Mouse (Mus musculus) ES-Bruce4 (cell line): ENCODE data around the gene Hs3st3b1. TPM values are rescaled to one million over a fixed set of nuclear protein-coding genes. Genes with fewer than 3 reads are reported as not detected.

Experiments used
- H3K27ac ChIP-seq: 2 replicates; pipeline ENCODE4 v1.5.1; 2012; ENCODE audit warnings: low read length, inconsistent platforms; ENCODE audit not compliant: insufficient read depth
- H3K27me3 ChIP-seq: 2 replicates; pipeline ENCODE4 v1.6.1; 2012; ENCODE audit warnings: mild to moderate bottlenecking, low read length, inconsistent platforms; ENCODE audit not compliant: control insufficient read depth, poor library complexity, insufficient read depth, severe bottlenecking
- H3K36me3 ChIP-seq: 2 replicates; pipeline ENCODE4 v1.6.1; 2012; ENCODE audit warnings: inconsistent platforms, mild to moderate bottlenecking, low read length, moderate library complexity; ENCODE audit not compliant: control insufficient read depth, poor library complexity, insufficient read depth, severe bottlenecking
- H3K4me1 ChIP-seq: one replicate; pipeline ENCODE4 v1.8.1; 2011; ENCODE audit warnings: low read length; ENCODE audit not compliant: control insufficient read depth, insufficient read depth
- H3K4me3 ChIP-seq: 2 replicates; pipeline ENCODE4 v1.5.1; 2011; ENCODE audit warnings: low read depth, mild to moderate bottlenecking, low read length
- H3K9ac ChIP-seq: 2 replicates; pipeline ENCODE4 v1.6.1; 2012; ENCODE audit warnings: low read depth, mild to moderate bottlenecking, inconsistent platforms; ENCODE audit not compliant: poor library complexity, severe bottlenecking
- H3K9me3 ChIP-seq: replicated peaks from 2 replicates; pipeline ENCODE4 v1.6.1; 2012; ENCODE audit warnings: mild to moderate bottlenecking, low read length, inconsistent platforms; ENCODE audit not compliant: control insufficient read depth, poor library complexity, insufficient read depth, severe bottlenecking
- CTCF ChIP-seq: IDR thresholded peaks from one replicate; pipeline ENCODE4 v1.8.1; 2011; ENCODE audit warnings: low read depth, low read length
- EP300 ChIP-seq: IDR thresholded peaks from 2 replicates; pipeline ENCODE4 v1.6.1; 2011; ENCODE audit warnings: low read depth, low read length; ENCODE audit not compliant: insufficient read depth
- POLR2A ChIP-seq: IDR thresholded peaks from one replicate; pipeline ENCODE4 v1.8.1; 2011; ENCODE audit warnings: low read length; ENCODE audit not compliant: insufficient read depth
- polyA plus RNA-seq: library from polyadenylated mRNA; stranded (reverse); fragments of >200 nt; gene quantifications from 2 replicates; pipeline ENCODE4 v1.2.4, GENCODE M21; 2011; ENCODE audit warnings: low read depth; ENCODE audit not compliant: missing spikeins, insufficient read depth, insufficient read length

The Hs3st3b1 gene
- polyA plus RNA-seq, 1 experiment, result 8.4 TPM

- no peak overlapping the region for H3K27ac ChIP-seq
- H3K4me3 ChIP-seq, result no peak overlapping the region
- H3K36me3 ChIP-seq, result no peaks in the 10 kb centered on the region
- no peak for TF ChIP-seq EP300
- TF ChIP-seq POLR2A, result no peak
- no peak for TF ChIP-seq CTCF
- H3K9ac ChIP-seq, result no peak overlapping the region
- H3K27me3 ChIP-seq, result no peaks in the 10 kb centered on the region
- no peaks in the 10 kb centered on the region for H3K9me3 ChIP-seq
- no peaks in the 10 kb centered on the region for H3K4me1 ChIP-seq
These were observed 70.9 kb downstream of the Hs3st3b1 start for GRCm38 (mm10) chr11:63851041-63851730.

DNA sequence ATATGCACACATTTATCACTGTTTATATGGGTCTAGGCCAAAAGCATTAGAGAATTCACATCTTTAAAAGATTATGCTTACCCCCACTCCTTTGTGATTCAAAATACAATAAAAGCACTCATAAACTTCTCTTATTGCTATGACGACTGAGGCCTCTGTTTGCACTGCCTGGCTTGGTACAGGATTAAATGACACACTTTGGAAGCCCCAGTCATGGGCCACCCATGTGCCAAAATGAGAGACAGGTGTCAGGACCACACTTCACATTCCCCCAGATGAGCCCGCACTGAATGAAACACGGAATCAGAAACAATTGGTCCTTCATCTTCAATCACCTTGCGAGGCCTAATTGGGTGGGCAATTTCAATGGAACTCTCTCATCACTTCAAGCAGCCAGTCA lies 71.8 kb downstream of the Hs3st3b1 start:
- no peak for TF ChIP-seq POLR2A
- TF ChIP-seq CTCF, result no peak
- TF ChIP-seq EP300, result no peak
- Histone ChIP-seq H3K9ac (no peak overlapping the region), H3K4me3 (no peak overlapping the region), H3K4me1 (no peaks in the 10 kb centered on the region), H3K9me3 (no peaks in the 10 kb centered on the region), H3K27me3 (no peaks in the 10 kb centered on the region), H3K36me3 (no peaks in the 10 kb centered on the region), H3K27ac (no peak overlapping the region)

GRCm38 (mm10) chr11:63845379-63845778 lies 76.7 kb downstream of the Hs3st3b1 start:
- Histone ChIP-seq H3K4me1 (no peaks in the 10 kb centered on the region), H3K36me3 (no peaks in the 10 kb centered on the region), H3K27ac (no peak overlapping the region), H3K9me3 (no peaks in the 10 kb centered on the region), H3K27me3 (no peaks in the 10 kb centered on the region), H3K9ac (no peak overlapping the region), H3K4me3 (no peak overlapping the region)
- TF ChIP-seq CTCF, result no peak
- TF ChIP-seq POLR2A, result no peak
- no peak for TF ChIP-seq EP300

GRCm38 (mm10) chr11:63844701-63845100 lies 77.4 kb downstream of the Hs3st3b1 start:
- no peak overlapping the region for H3K27ac ChIP-seq
- no peak overlapping the region for H3K4me3 ChIP-seq
- H3K27me3 ChIP-seq, result no peaks in the 10 kb centered on the region
- H3K36me3 ChIP-seq, result no peaks in the 10 kb centered on the region
- no peaks in the 10 kb centered on the region for H3K9me3 ChIP-seq
- no peak overlapping the region for H3K9ac ChIP-seq
- TF ChIP-seq POLR2A (no peak), CTCF (no peak), EP300 (no peak)
- H3K4me1 ChIP-seq, result no peaks in the 10 kb centered on the region

DNA sequence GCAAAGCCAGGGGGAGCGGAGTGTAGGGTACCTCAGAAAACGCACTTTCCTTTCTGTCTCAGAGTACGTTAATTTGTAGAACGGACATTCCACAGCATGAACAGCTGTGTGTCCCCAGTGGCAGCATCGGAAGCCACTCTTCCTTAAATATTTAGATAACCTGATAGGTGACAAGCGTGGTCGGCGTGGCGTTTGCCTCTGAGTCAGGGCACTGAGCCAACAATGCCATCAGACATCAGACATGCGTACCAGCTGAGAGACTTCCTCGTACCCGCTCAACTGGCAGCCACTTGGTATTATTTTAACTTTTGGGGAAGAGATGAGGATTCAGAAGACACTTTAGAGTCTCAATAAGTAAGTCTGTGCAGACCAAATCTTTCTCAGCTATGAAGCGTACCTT lies 84.6 kb downstream of the Hs3st3b1 start:
- Histone ChIP-seq H3K27me3 (no peaks in the 10 kb centered on the region), H3K4me3 (no peak overlapping the region), H3K36me3 (no peaks in the 10 kb centered on the region), H3K9me3 (no peaks in the 10 kb centered on the region), H3K4me1 (no peaks in the 10 kb centered on the region), H3K9ac (no peak overlapping the region), H3K27ac (no peak overlapping the region)
- TF ChIP-seq CTCF, result no peak
- TF ChIP-seq EP300, result no peak
- TF ChIP-seq POLR2A, result no peak

Other genes with a start within 250 kb of the Hs3st3b1 start
- gene Cox10, start 157.2 kb upstream of the Hs3st3b1 start, polyA plus RNA-seq, result 19.5 and 22.9 TPM in 2 replicates